Mouse (Mus musculus) adrenal gland, postnatal 36 days (tissue): ENCODE results near the gene Tmem161b. TPM values are rescaled to one million over a fixed set of nuclear protein-coding genes. Genes with fewer than 3 reads are reported as not detected.
"Not testable (repeated sequence)": the region's sequence is repeated elsewhere in the genome, so short reads cannot be mapped to it uniquely, and the experiment has no call there.

Experiments used
- DNase-seq, 2 experiments: peaks; one replicate each; pipeline ENCODE4 v3.0.0; 2021; ENCODE audit warnings: mixed read lengths in 1 of 2
- long read RNA-seq, 2 experiments: library from polyadenylated mRNA; stranded (forward); transcript quantifications; one replicate each; pipeline ENCODE4 v2.0.0; 2021; ENCODE audit warnings: borderline sequencing depth in 2 of 2
- total RNA-seq, 2 experiments: library from RNA; stranded (reverse); gene quantifications; 2 replicates each; pipeline ENCODE4 v1.2.3; 2021

The Tmem161b gene
- total RNA-seq, result 10 to 100 TPM; 16.1 to 19.9 TPM
- long read RNA-seq, experiment 1, transcript Tmem161b-201 (12 exons, 2,857 nt), result major isoform, 10 of 21 reads
- long read RNA-seq, experiment 1, partial matches to known transcripts, result 4 of 21 reads
- long read RNA-seq, experiment 1, other reads (novel, unspliced or antisense), result 4 of 21 reads
- long read RNA-seq, experiment 2, partial matches to known transcripts, result 0 of 4 reads
- long read RNA-seq, experiment 2, other reads (novel, unspliced or antisense), result 2 of 4 reads

DNA sequence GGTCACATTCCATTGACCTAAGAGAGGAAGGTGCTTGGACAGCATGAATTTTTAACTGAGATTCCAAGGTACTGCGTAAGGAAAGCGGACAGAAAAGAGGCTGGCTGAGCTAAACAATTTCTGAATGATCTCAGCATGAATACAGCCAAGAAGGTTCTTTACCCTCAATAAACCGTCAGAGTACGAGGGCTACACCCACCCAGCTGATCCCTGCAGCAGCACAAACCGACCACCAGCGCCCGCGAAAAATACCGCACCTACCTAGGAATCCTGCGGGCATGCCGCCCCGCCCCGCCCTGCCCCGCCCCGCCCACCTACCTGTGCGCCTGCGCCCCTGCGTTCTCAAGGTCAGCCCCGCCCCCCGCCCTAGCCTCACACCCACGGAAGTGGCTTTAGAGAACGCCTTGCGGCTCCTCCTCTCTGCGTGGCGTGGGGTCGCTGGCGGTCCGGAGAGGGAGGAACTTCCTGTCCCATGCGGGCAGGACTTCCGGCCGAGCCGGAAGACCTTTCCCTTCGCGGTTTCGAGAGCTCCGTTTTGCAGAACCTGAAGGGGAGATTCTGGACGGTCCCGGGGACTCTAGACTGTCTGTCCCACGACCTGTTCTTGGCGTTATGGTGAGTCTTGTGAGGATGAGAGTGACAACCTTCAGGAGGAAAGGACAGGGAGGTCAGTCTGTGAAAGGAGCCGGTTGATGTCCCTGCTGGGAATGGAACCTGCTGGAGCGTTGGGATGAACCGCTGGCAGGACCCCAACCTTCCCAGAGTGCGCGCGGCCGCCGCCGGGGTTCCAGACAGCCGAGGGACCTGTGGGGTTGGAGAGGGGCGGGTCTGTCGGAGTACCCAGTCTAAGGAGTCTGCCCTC, at the start of gene Tmem161b:
Gene Tmem161b, plus strand, starts transcription at position 477 of the 862 bp plus-strand sequence.
- DNase-seq, result peak; percentile 92 to 93

DNA sequence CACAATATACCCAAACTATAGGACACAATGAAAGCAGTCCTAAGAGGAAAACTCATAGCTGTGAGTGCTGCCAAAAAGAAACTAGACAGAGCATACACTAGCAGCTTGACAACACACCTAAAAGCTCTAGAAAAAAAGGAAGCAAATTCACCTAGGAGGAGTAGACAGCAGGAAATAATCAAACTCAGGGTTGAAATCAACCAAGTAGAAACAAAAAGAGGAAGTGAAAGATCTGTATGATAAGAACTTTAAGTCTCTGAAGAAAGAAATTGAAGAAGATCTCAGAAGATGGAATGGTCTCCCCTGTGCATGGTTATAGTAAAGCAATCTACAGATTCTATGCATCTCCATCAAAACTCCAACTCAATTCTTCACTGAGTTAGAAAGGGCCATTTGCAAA, 36.3 kb upstream of the Tmem161b start:
- not testable (repeated sequence) for DNase-seq

GRCm38 (mm10) chr13:84192723-84193122, 29.4 kb upstream of the Tmem161b start:
- no peak for DNase-seq

- DNase-seq, result no peak
Measured at GRCm38 (mm10) chr13:84222682-84222992, 541 bp downstream of the Tmem161b start.

GRCm38 (mm10) chr13:84223018-84223417, 922 bp downstream of the Tmem161b start:
- no peak for DNase-seq

DNA sequence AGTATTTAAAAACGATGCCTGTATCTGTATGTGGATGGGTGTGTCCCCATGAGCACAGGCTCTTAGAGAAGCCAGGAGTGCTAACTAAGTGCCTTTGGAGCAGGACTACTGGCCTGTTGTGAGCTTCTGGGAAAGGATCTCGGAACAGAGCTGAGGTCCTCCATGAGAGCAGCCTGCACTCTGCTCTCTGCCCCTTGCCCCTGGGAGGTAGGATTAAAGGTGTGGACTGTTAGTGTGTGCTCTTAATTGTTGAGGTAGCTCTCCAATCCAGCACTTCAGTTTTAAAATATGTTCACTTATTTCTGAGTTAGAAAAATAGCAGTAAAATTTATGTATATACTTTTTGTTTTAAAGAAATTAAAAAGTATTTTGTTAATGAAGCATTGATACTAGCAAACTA, 11.9 kb downstream of the Tmem161b start:
- no peak for DNase-seq

DNA sequence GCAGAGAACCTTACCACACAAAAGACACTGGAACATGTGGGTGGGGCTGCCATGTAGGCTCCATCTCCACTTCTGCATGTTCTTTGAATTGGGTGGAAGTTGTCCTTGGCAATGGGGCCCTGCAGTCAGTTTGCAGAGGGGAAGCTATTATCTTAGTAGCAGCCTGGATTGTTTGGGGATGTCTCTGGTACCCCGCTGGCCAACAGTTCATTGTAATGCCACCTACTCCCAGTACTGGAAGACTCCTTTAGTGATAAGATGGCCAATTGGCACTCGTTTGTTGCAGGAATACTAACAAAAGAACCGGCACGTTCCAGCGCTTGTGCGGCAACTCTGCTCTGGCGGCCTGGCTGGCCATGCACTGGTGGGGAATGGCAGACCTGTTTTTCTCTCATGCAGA, 14.7 kb downstream of the Tmem161b start:
- no peak for DNase-seq

- DNase-seq, result no peak
Measured at GRCm38 (mm10) chr13:84238184-84238583, 16.1 kb downstream of the Tmem161b start.

DNA sequence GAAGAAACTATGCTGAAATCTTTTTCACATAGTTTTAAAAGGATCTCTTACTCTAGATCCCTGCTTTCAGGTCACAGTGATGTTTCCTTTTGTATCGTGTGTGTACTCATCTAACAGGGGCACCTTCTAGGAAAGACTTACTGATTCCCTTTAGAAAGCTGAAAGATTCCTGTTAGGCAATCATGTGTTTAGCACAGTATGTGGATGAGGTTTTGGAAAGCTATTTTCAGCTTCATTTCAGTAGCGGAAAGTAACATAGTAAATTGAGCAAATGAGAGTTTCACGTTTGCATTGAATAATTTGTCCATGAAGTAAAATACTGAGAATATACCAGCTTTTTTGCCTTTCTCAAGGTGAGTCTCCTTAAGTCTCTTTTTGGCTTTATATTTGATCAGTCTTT, 26.0 kb downstream of the Tmem161b start:
- DNase-seq, result no peak

GRCm38 (mm10) chr13:84251295-84251694, 29.2 kb downstream of the Tmem161b start:
- no peak for DNase-seq

DNA sequence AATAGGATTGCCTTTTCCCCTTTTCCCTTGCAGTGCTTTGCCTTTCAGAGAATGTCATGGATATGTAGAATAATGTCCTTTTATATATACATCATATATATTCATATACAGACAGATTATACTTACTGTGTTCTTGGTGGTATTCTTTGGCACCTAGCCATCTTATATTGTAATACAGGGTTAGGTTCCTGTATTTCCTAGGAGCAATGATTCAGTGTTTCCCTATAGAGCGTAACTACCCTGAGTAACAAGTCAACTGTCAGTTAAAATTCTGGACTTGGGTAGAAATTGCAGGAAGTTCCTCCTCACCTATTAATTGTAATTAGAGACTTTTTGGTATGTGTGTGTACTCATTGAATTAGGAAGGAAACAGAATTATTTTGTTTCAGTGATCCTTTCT, 33.0 kb downstream of the Tmem161b start:
- DNase-seq, result no peak

- not testable (repeated sequence) for DNase-seq
Measured at GRCm38 (mm10) chr13:84264418-84264817, 42.3 kb downstream of the Tmem161b start.

DNA sequence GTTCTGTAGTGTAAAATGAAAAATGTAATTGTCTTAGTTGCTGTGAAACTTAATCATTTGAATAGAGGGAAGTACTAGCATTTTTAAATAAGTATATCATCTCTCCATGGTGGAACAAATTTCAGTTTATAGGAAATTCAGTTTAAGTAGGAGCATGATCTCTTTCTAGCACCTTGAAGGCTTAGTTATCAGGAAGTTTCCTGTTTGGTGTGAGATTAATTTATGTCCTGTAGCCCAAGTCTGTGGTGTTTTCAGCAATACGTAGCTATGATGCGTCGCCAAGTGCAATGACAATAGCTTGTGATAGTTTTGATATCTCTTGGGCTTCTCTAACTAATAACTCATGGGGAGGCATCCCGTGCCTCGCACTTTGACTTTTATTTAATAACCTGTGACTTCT, 54.1 kb downstream of the Tmem161b start:
- no peak for DNase-seq

DNA sequence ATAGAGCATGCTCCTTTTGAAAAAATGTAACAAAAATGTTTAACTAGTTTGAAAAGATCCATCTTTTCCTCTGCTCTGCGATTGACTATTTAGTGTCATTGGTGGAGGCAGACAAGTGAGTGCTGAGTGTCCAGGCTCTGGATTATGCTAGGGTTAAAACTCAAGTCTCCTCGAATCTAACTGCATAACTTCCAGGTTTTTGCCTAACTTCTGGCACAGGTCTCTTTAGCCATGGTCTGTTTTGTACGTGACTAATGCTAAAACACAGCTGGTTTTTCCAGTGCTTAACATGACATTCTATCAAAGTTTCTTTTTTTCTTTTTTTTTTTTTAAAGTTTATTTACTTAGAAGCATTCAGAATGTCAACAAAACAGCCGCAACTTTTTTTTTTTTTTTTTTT, 58.3 kb downstream of the Tmem161b start:
- DNase-seq, result no peak

DNA sequence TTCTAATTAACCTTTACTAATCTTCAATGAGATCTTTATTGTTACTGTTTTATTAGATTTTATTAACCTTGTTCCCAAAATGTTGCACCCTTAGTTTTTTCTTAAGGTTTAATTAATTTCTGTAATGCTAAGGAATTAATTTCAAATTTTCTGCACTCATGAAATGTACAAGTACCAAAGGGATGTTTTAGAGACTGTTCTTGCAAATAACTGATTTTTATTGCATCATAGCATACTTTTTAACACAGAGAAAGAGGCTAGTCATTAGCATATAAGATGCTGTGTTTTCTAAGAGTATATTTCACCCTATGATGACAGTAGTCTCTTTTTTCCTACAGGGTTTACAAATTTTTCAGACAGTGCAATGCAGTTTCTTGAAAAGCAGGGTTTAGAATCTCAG, 60.9 kb downstream of the Tmem161b start:
- DNase-seq, result no peak

- DNase-seq, result no peak
Measured at GRCm38 (mm10) chr13:84284764-84285558, 62.9 kb downstream of the Tmem161b start.

DNA sequence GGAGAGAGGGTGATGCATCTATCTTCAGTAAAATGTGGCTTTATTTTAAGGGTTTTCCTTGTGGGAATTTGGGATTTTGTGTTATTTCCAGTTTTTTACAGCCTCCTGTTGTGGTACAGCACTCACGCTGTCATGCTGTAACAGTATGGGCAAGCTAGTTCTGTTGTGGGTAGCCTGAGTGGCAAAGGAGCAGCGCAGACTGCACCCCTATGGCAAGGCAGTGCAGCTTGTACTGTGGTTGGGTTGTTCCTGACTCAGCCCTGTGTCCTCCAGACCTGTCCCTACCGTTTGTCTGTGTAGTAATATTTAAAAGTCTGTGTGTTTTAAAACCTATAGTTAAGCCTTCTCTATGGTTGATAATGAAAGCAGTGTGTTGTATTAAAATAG, 63.5 kb downstream of the Tmem161b start:
- no peak for DNase-seq

DNA sequence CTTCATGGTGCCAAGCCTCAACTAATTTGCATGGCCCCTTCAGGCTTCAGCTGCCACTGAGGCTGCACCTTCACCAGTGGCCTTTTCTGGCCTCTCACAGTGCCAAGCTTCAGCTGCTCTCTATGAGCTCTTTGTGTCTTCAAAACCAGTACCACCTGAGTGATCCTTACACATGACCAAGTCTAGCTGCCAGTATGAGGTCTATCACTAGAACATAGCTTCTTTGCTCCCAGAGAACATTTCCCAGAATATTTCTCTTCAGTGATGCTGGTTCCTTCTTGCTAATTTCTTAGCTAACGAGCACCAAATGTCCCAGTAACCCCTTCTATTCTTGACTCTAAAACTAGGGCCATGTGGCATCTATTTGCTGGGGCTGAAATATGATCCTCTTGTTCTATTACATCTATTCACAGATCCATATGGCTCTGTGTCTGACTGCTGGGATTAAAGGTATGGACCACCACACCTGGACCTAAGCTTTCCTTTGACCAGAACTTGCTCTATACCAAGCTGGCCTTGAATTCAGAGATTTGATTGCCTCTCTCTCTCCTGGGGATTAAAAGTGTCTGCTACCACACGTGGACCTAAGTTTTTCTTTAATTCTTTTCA, 77.5 kb downstream of the Tmem161b start:
- DNase-seq, result no peak

DNA sequence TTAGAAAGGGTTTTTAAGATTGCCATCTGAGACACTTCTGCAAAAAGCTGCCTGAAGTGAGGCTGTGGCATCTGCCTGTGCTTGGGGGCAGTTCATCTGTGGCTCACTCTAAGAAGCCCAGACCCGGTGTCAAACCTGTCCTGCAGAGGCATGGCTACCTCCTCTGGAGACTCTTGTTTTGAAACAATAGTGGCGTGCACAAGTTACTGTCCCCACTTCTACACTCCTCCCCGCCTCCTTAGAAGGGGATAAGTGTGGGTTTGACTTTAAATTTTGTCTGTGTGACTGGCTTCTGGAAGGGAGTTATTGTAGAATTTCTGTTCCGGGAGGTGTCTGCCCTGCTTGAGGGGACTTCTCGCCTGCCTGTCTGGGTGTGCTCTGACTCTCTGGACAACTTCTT, 121.2 kb downstream of the Tmem161b start:
- DNase-seq, result no peak

DNA sequence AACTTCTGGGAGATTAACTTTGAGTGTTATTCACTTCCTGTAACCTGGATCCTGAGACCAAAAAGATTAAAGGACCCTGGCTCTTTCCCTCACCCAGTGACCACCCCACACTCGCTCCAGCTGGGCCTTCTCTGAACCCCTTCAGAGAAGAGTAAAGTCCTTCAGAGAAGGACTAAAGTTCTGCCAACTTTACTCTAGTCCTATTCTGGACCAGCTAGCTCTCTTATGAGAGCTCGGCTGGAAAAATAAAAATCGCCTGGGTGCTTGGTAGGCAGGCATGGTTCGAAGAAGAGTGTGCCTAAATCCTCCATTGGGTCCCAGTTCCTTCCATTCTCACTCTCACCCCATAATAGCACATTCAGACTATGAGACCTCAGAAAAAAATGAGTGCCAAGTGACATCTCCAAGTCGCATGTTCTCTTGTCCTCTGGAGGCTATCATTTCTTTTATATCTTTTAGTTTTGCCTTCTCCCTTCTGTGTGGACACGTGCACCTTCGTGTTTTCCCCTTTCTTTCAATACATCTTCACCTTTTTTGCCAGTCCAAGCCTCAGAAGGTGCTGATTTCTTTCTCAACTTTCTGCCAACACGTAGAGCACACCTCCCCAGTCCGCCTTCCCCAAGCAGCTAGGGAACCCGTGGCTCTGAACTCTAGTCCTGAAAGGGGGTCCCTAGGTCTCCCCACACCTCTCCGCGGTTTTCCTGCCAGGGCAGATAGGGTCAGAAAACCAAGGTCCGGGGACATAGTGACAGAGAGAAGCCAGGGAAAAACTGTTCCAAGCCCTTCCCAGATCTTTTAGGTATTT, 121.8 kb downstream of the Tmem161b start:
- no peak for DNase-seq

DNA sequence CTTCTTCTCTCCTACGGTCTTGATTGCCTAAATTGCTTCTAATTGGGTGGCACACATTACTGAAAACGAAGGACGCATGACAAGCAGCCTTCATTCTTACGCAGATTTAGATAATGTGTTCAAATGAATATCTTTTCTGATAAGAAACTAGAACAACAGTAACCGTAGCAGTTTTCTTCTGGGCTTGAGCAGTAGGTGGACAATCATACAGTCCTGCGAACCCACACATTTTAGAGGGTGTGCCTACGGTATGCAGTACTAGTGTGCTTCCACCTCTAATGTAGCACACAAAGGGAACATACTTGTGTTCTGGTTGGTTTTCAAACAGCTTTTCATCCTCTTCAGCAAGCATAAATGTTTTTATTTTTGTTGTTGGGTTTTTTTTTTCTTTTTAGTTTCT, 122.6 kb downstream of the Tmem161b start:
- no peak for DNase-seq

DNA sequence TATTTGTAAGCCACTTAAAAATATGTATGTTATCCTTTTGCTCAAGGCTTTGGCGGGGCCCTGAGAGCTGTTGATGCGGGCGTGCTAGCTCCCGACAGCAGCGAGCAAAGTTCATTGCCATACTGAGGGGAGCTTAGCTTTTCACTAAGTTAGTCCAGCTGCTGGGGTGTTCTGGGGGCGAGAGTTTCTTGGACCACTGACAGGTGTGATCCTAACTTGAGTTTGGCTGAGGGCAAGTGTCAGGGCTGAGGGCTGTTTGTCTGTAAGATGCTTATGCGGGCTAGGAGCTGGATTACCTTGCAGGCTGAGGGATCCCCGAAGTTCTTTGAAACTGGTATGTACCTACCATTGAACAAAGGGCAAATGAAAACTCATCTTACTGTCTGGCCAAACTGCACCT, 123.0 kb downstream of the Tmem161b start:
- DNase-seq, result no peak
